Mouse (Mus musculus) hindbrain, postnatal 0 days (tissue): ENCODE results near the gene Ogfod2. TPM values are rescaled to one million over a fixed set of nuclear protein-coding genes. Genes with fewer than 3 reads are reported as not detected.

Experiments used
- ATAC-seq: fragments of 200-750 bp; cut with Nextera tagmentation; 2 replicates; pipeline ENCODE4 v1.8.0; 2017; ENCODE audit warnings: mild to moderate bottlenecking, moderate TSS enrichment, moderate library complexity
- DNase-seq: peaks from one replicate; pipeline ENCODE4 v3.0.0-alpha.2; 2015; ENCODE audit warnings: low spot score
- H3K27ac ChIP-seq: fragments of 300-500 bp; sonication (generic); 2 replicates; pipeline ENCODE4 v1.5.1; 2014; ENCODE audit warnings: mild to moderate bottlenecking
- H3K27me3 ChIP-seq: fragments of 300-500 bp; sonication (generic); 2 replicates; pipeline ENCODE4 v1.6.1; 2014; ENCODE audit warnings: low read length, mixed read lengths; ENCODE audit not compliant: insufficient read depth
- H3K36me3 ChIP-seq: fragments of 300-500 bp; sonication (generic); 2 replicates; pipeline ENCODE4 v1.6.1; 2014; ENCODE audit warnings: low read length, mixed read lengths; ENCODE audit not compliant: insufficient read depth
- H3K4me1 ChIP-seq: fragments of 300-500 bp; sonication (generic); 2 replicates; pipeline ENCODE4 v1.6.1; 2014; ENCODE audit warnings: antibody characterized with exemption, low read length, mixed read lengths; ENCODE audit not compliant: insufficient read depth
- H3K4me2 ChIP-seq: fragments of 300-500 bp; sonication (generic); 2 replicates; pipeline ENCODE4 v1.6.1; 2014; ENCODE audit warnings: low read depth, mild to moderate bottlenecking, low read length, moderate library complexity, mixed read lengths
- H3K4me3 ChIP-seq: fragments of 300-500 bp; sonication (generic); 2 replicates; pipeline ENCODE4 v1.5.1; 2014; ENCODE audit warnings: low read length
- H3K9ac ChIP-seq: fragments of 300-500 bp; sonication (generic); replicated peaks from 2 replicates; pipeline ENCODE4 v1.6.1; 2014; ENCODE audit warnings: mild to moderate bottlenecking, low read length, moderate library complexity, mixed read lengths
- H3K9me3 ChIP-seq: fragments of 300-500 bp; sonication (generic); 2 replicates; pipeline ENCODE4 v1.6.1; 2016; ENCODE audit warnings: low read length, mixed read lengths
- CTCF ChIP-seq: IDR thresholded peaks from 2 replicates; pipeline ENCODE4 v1.5.1; 2016; ENCODE audit warnings: antibody characterized with exemption, control low read depth, low read depth
- WGBS: fragments of 180-500 bp; shearing (Covaris S2); extraction: QIAGEN DNeasy Blood & Tissue Kit; methylation state at CpG from one replicate; pipeline ENCODE4 v1.1.7; 2014; 5-methylcytosine and 5-hydroxymethylcytosine counted together
- polyA plus RNA-seq: library from polyadenylated mRNA; unstranded; fragments of >200 nt; fragmentation: Nextera tagmentation; extraction: Ambion mirVana; gene quantifications from 2 replicates; pipeline ENCODE4 v1.2.1, GENCODE M21; 2015
- total RNA-seq: library from RNA; depleted of rRNA; stranded (reverse); fragments of >200 nt; gene quantifications from 2 replicates; pipeline ENCODE4 v1.2.3, GENCODE M21; 2014

Gene Ogfod2
- total and polyA plus RNA-seq, 2 experiments from 2014 or later: 38.2 to 52.0 TPM

GRCm38 (mm10) chr5:124150895-124151294, 38.8 kb downstream of the Ogfod2 start:
- H3K36me3 ChIP-seq: peaks cover 16% of the 10 kb centered on the region
- DNase-seq (no peak), ATAC-seq (no peak)
- no peak overlapping the region for H3K4me2 ChIP-seq
- WGBS: 78% methylated on average over 7 of the region's 7 CpGs
- no peak overlapping the region for H3K27ac ChIP-seq
- no peaks in the 10 kb centered on the region for H3K4me1 ChIP-seq
- H3K27me3 ChIP-seq: no peaks in the 10 kb centered on the region
- H3K4me3 ChIP-seq: no peak overlapping the region
- no peak for TF ChIP-seq CTCF
- H3K9me3 ChIP-seq: no peaks in the 10 kb centered on the region
- H3K9ac ChIP-seq: no peak overlapping the region

GRCm38 (mm10) chr5:124152734-124153133, 40.6 kb downstream of the Ogfod2 start:
- 90% methylated on average over 4 of the region's 4 CpGs for WGBS
- Histone ChIP-seq H3K9me3 (no peaks in the 10 kb centered on the region), H3K4me3 (no peak overlapping the region), H3K36me3 (peaks cover 16% of the 10 kb centered on the region), H3K4me1 (no peaks in the 10 kb centered on the region), H3K9ac (no peak overlapping the region), H3K27me3 (no peaks in the 10 kb centered on the region), H3K4me2 (no peak overlapping the region), H3K27ac (no peak overlapping the region)
- no peak for TF ChIP-seq CTCF
- ATAC-seq (no peak), DNase-seq (no peak)

- H3K4me1 ChIP-seq: no peaks in the 10 kb centered on the region
- no peak overlapping the region for H3K4me2 ChIP-seq
- H3K36me3 ChIP-seq: peaks cover 9% of the 10 kb centered on the region; the same call in 1 of the 2 replicates
- H3K4me3 ChIP-seq: no peak overlapping the region
- DNase-seq (no peak), ATAC-seq (no peak)
- H3K9me3 ChIP-seq: no peaks in the 10 kb centered on the region
- no peak overlapping the region for H3K9ac ChIP-seq
- H3K27me3 ChIP-seq: no peaks in the 10 kb centered on the region
- WGBS: 76% methylated on average over 5 of the region's 5 CpGs
- H3K27ac ChIP-seq: no peak overlapping the region
- no peak for TF ChIP-seq CTCF
Measured at GRCm38 (mm10) chr5:124155943-124156342, 43.8 kb downstream of the Ogfod2 start.

GRCm38 (mm10) chr5:124158305-124158704, 46.2 kb downstream of the Ogfod2 start:
- Histone ChIP-seq H3K36me3 (peaks cover 2% of the 10 kb centered on the region; the same call in 1 of the 2 replicates), H3K4me1 (peaks cover 7% of the 10 kb centered on the region; the same call in 1 of the 2 replicates), H3K9me3 (no peaks in the 10 kb centered on the region), H3K9ac (no peak overlapping the region), H3K27me3 (no peaks in the 10 kb centered on the region), H3K4me2 (no peak overlapping the region), H3K4me3 (no peak overlapping the region), H3K27ac (no peak overlapping the region)
- ATAC-seq (no peak), DNase-seq (no peak)
- WGBS: 64% methylated on average over 4 of the region's 4 CpGs
- TF ChIP-seq CTCF: no peak

GRCm38 (mm10) chr5:124159453-124159852, 47.4 kb downstream of the Ogfod2 start:
- DNase-seq: no peak

GRCm38 (mm10) chr5:124161831-124162230, 49.7 kb downstream of the Ogfod2 start:
- no peak overlapping the region for H3K4me3 ChIP-seq
- peaks cover 30% of the 10 kb centered on the region for H3K4me1 ChIP-seq
- WGBS: 26% methylated on average over 10 of the region's 10 CpGs
- TF ChIP-seq CTCF: peak; percentile 28; the same call in 1 of the 2 replicates
- no peaks in the 10 kb centered on the region for H3K9me3 ChIP-seq
- peak; percentile 82 for ATAC-seq
- no peak overlapping the region for H3K4me2 ChIP-seq
- H3K36me3 ChIP-seq: no peaks in the 10 kb centered on the region
- 0 out of 2 replicates have a peak overlapping the region, but pooled peaks have one; percentile 1 for H3K27ac ChIP-seq
- H3K27me3 ChIP-seq: no peaks in the 10 kb centered on the region
- H3K9ac ChIP-seq: no peak overlapping the region
- DNase-seq: peak; percentile 73

More at GRCm38 (mm10) chr5:124159453-124159852, 47.4 kb downstream of the Ogfod2 start:
- no peak overlapping the region for H3K4me3 ChIP-seq
- WGBS: 55% methylated on average over 7 of the region's 7 CpGs
- no peak overlapping the region for H3K4me2 ChIP-seq
- H3K36me3 ChIP-seq: no peaks in the 10 kb centered on the region
- H3K4me1 ChIP-seq: peaks cover 12% of the 10 kb centered on the region; the same call in 1 of the 2 replicates
- no peak overlapping the region for H3K27ac ChIP-seq
- no peak for ATAC-seq
- H3K27me3 ChIP-seq: no peaks in the 10 kb centered on the region
- no peak overlapping the region for H3K9ac ChIP-seq
- no peak for TF ChIP-seq CTCF
- no peaks in the 10 kb centered on the region for H3K9me3 ChIP-seq

GRCm38 (mm10) chr5:124162577-124162976, 50.5 kb downstream of the Ogfod2 start:
- Histone ChIP-seq H3K9ac (no peak overlapping the region), H3K9me3 (no peaks in the 10 kb centered on the region), H3K4me2 (no peak overlapping the region), H3K27me3 (no peaks in the 10 kb centered on the region), H3K27ac (0 out of 2 replicates have a peak overlapping the region, but pooled peaks have one; percentile 1), H3K4me3 (no peak overlapping the region), H3K36me3 (no peaks in the 10 kb centered on the region), H3K4me1 (peaks cover 34% of the 10 kb centered on the region)
- WGBS: 30% methylated on average over 5 of the region's 5 CpGs
- ATAC-seq (peak; percentile 67), DNase-seq (peak; percentile 90)
- TF ChIP-seq CTCF: peak; percentile 80
